9 mouse cellular contexts compared by ENCODE assay signal in genomic region chr13:21441207-21441572, GRCm38 (mm10). TPM values are rescaled to one million over a fixed set of nuclear protein-coding genes. Genes with fewer than 3 reads are reported as not detected.
DNase-seq lines count a peak whose midpoint lies in the region; ATAC-seq and TF ChIP-seq lines count a peak whose summit lies in the region.
"Had no signal": no experiment of that assay in that cellular context is flagged by ENCODE, and none has a peak within 500 bp of the region (broad histone marks: within the 10 kb centered on the region; RNA-seq: fewer than 3 reads in every experiment).

No protein-coding gene starts in this region.

- DNase-seq in heart, postnatal 25 days (ENCODE audit: low spot score), result no peak
- no peak for DNase-seq in ES-E14 (ENCODE audit: low read depth, low spot score)
- DNase-seq in liver, postnatal 0 days, result no peak
- DNase-seq in left cerebral cortex, postnatal 14 days (ENCODE audit: low spot score in 2 of 2), result no peak
- no peak for DNase-seq in left cerebral cortex, postnatal 10 days (ENCODE audit: extremely low spot score in 1 of 2, low spot score in 2 of 2)
- DNase-seq in urinary bladder, postnatal 14 days (ENCODE audit: low spot score), result no peak

- no peak for TF ChIP-seq EP300 in liver, postnatal 0 days (IDR thresholded peaks at IDR 0.05; ENCODE audit: low read depth)

- in situ Hi-C loops in ES-E14 (cut with MboI; ENCODE audit: low sequenced_read_pairs in 2 of 2, unreplicated experiment in 2 of 2), result no loop called here

- no peaks in the 10 kb centered on the region for H3K27me3 ChIP-seq in heart, embryonic 12.5 days (replicated peaks)
- H3K27me3 ChIP-seq in forebrain, embryonic 15.5 days, result no peaks in the 10 kb centered on the region
- H3K27me3 ChIP-seq in liver, postnatal 0 days (ENCODE audit: insufficient read depth, low read length), result no peaks in the 10 kb centered on the region

- peak overlapping the region; percentile 86; the same call in 1 of the 2 replicates for H3K9ac ChIP-seq in heart, embryonic 12.5 days
- H3K9ac ChIP-seq in ES-E14 (ENCODE audit: insufficient read depth, low read depth, low read length, poor library complexity, severe bottlenecking), result peak overlapping the region; percentile 93
- H3K9ac ChIP-seq in forebrain, embryonic 15.5 days (replicated peaks), result peak overlapping the region; percentile 64
- peak overlapping the region; percentile 77 for H3K9ac ChIP-seq in liver, postnatal 0 days (replicated peaks)

- WGBS in heart, embryonic 12.5 days, result 13% methylated on average over 10 of the region's 10 CpGs
- 14% methylated on average over 10 of the region's 10 CpGs for WGBS in forebrain, embryonic 15.5 days
- 18% methylated on average over 10 of the region's 10 CpGs for WGBS in liver, postnatal 0 days (ENCODE audit: insufficient replicate concordance)

- H3K27ac ChIP-seq in heart, embryonic 12.5 days (ENCODE audit: poor library complexity, severe bottlenecking), result peak overlapping the region; percentile 90; the same call in 1 of the 2 replicates
- H3K27ac ChIP-seq in ES-E14 (ENCODE audit: insufficient read depth, low read depth, low read length, poor library complexity, severe bottlenecking), result no peak overlapping the region
- H3K27ac ChIP-seq in forebrain, embryonic 15.5 days (replicated peaks), result peak overlapping the region; percentile 36; the same call in 1 of the 2 replicates
- peak overlapping the region; percentile 75 for H3K27ac ChIP-seq in liver, postnatal 0 days (ENCODE audit: low read depth)

- peaks cover 35% of the 10 kb centered on the region for H3K36me3 ChIP-seq in heart, embryonic 12.5 days
- H3K36me3 ChIP-seq in ES-E14 (ENCODE audit: control insufficient read depth, insufficient read depth, low read length, poor library complexity, severe bottlenecking), result peaks cover 8% of the 10 kb centered on the region
- H3K36me3 ChIP-seq in forebrain, embryonic 15.5 days, result peaks cover 36% of the 10 kb centered on the region
- peaks cover 23% of the 10 kb centered on the region for H3K36me3 ChIP-seq in liver, postnatal 0 days (replicated peaks; ENCODE audit: insufficient read depth, low read length)

- intact Hi-C loops in heart, postnatal 25 days (cut with DNase I), result no loop called here
- intact Hi-C loops in left cerebral cortex, postnatal 14 days (cut with DNase I), result no loop called here
- intact Hi-C loops in left cerebral cortex, postnatal 10 days (cut with DNase I), result no loop called here

- no peak for TF ChIP-seq CTCF in liver, postnatal 0 days (IDR thresholded peaks at IDR 0.05; ENCODE audit: low read depth)

- H3K4me3 ChIP-seq in heart, embryonic 12.5 days, result peak overlapping the region; percentile 70
- H3K4me3 ChIP-seq in ES-E14 (ENCODE audit: insufficient read depth in 1 of 2, low read depth in 1 of 2, low read length in 2 of 2, poor library complexity in 1 of 2, severe bottlenecking in 1 of 2), result peak overlapping the region; percentile 80 to 85
- peak overlapping the region; percentile 61 for H3K4me3 ChIP-seq in forebrain, embryonic 15.5 days
- peak overlapping the region; percentile 67 for H3K4me3 ChIP-seq in liver, postnatal 0 days (ENCODE audit: low read depth, low read length)

- H3K9me3 ChIP-seq in heart, embryonic 12.5 days (replicated peaks), result no peaks in the 10 kb centered on the region
- no peaks in the 10 kb centered on the region for H3K9me3 ChIP-seq in ES-E14 (ENCODE audit: control insufficient read depth, insufficient read depth, low read depth, low read length)
- H3K9me3 ChIP-seq in forebrain, embryonic 15.5 days, result no peaks in the 10 kb centered on the region
- no peaks in the 10 kb centered on the region for H3K9me3 ChIP-seq in liver, postnatal 0 days (ENCODE audit: low read length)

- peaks cover 6% of the 10 kb centered on the region for H3K4me1 ChIP-seq in heart, embryonic 12.5 days (replicated peaks)
- H3K4me1 ChIP-seq in ES-E14 (ENCODE audit: control insufficient read depth in 2 of 2, insufficient read depth in 2 of 2, low read length in 2 of 2, poor library complexity in 1 of 2), result peaks cover 0 to 3% of the 10 kb centered on the region in 2 experiments; a peak in 1 of 4 replicates
- peaks cover 12% of the 10 kb centered on the region; the same call in 1 of the 2 replicates for H3K4me1 ChIP-seq in forebrain, embryonic 15.5 days
- H3K4me1 ChIP-seq in liver, postnatal 0 days (ENCODE audit: insufficient read depth), result peaks cover 8% of the 10 kb centered on the region; the same call in 1 of the 2 replicates

- no peak for ATAC-seq in heart, embryonic 12.5 days (ENCODE audit: insufficient number of reproducible peaks, low FRiP score)
- peak; percentile 44 for ATAC-seq in forebrain, embryonic 15.5 days (replicated peaks)
- no peak for ATAC-seq in liver, postnatal 0 days

- H3K4me2 ChIP-seq in heart, embryonic 12.5 days, result peak overlapping the region; percentile 90
- H3K4me2 ChIP-seq in forebrain, embryonic 15.5 days (replicated peaks), result peak overlapping the region; percentile 61
- peak overlapping the region; percentile 96 for H3K4me2 ChIP-seq in liver, postnatal 0 days (ENCODE audit: low read depth, low read length)

TF ChIP-seq in ES-E14, 5 proteins besides CTCF, POLR2A, EP300 and RAD21:
- TF ChIP-seq ZNF384 (IDR thresholded peaks at IDR 0.05; ENCODE audit: low read depth, low read length), result peak; percentile 88
- TF ChIP-seq CHD2 (IDR thresholded peaks at IDR 0.05; ENCODE audit: low read depth, low read length), result no peak

RNA-seq across cellular contexts. Expression of gene Pgbd1, which starts 0.3 kb away (rescaled TPM):
- 2.2 and 3.1 TPM in 2 replicates for polyA plus RNA-seq in heart, embryonic 12.5 days (2016; fragmentation: Nextera tagmentation; extraction: Ambion mirVana)
- total RNA-seq in heart, postnatal 25 days (2021), result under 1 TPM; 0.39 to 0.44 TPM
- 1.2 and 1.5 TPM in 2 replicates for total RNA-seq in ES-E14 (2012; rRNA removed)
- 2.8 and 3.5 TPM in 2 replicates for polyA plus RNA-seq in forebrain, embryonic 15.5 days (2015; fragmentation: Nextera tagmentation; extraction: Ambion mirVana)
- polyA plus RNA-seq in liver, postnatal 0 days (2015; fragmentation: Nextera tagmentation; extraction: Ambion mirVana), result 0.31 and 0.39 TPM in 2 replicates
- 1 to 10 TPM; 1.3 to 1.8 TPM for total RNA-seq in left cerebral cortex, postnatal 14 days (2021)
- total RNA-seq in left cerebral cortex, postnatal 10 days (2021), result 1 to 10 TPM; 1.5 to 2.1 TPM

RNA-seq across cellular contexts. Expression of gene Zscan26, which starts 12.3 kb away (rescaled TPM):
- polyA plus RNA-seq in heart, embryonic 12.5 days (2016; fragmentation: Nextera tagmentation; extraction: Ambion mirVana), result 26.8 and 28.1 TPM in 2 replicates
- total RNA-seq in heart, postnatal 25 days (2021), result 10 to 100 TPM; 20.2 to 21.8 TPM
- total RNA-seq in ES-E14 (2012; rRNA removed), result 22.9 and 25.8 TPM in 2 replicates
- 19.3 and 20.8 TPM in 2 replicates for polyA plus RNA-seq in forebrain, embryonic 15.5 days (2015; fragmentation: Nextera tagmentation; extraction: Ambion mirVana)
- polyA plus RNA-seq in liver, postnatal 0 days (2015; fragmentation: Nextera tagmentation; extraction: Ambion mirVana), result 13.3 and 15.2 TPM in 2 replicates
- total RNA-seq in left cerebral cortex, postnatal 14 days (2021), result 10 to 100 TPM; 33.9 to 39.7 TPM
- total RNA-seq in left cerebral cortex, postnatal 10 days (2021), result 10 to 100 TPM; 27.6 to 30.0 TPM

RNA-seq across cellular contexts. Expression of gene Nkapl, which starts 27.1 kb away (rescaled TPM):
- 2.3 and 2.4 TPM in 2 replicates for polyA plus RNA-seq in heart, embryonic 12.5 days (2016; fragmentation: Nextera tagmentation; extraction: Ambion mirVana)
- under 1 TPM; 0.39 to 0.75 TPM for total RNA-seq in heart, postnatal 25 days (2021)
- total RNA-seq in ES-E14 (2012; rRNA removed), result 0.58 and 0.98 TPM in 2 replicates
- 3.4 and 3.5 TPM in 2 replicates for polyA plus RNA-seq in forebrain, embryonic 15.5 days (2015; fragmentation: Nextera tagmentation; extraction: Ambion mirVana)
- 2.0 TPM in 2 replicates for polyA plus RNA-seq in liver, postnatal 0 days (2015; fragmentation: Nextera tagmentation; extraction: Ambion mirVana)
- 1 to 10 TPM in 1 of 2 experiments, under 1 TPM in 1; 0.76 to 1.3 TPM for total RNA-seq in left cerebral cortex, postnatal 14 days (2021)
- 1 to 10 TPM in 1 of 2 experiments, under 1 TPM in 1; 0.77 to 1.0 TPM for total RNA-seq in left cerebral cortex, postnatal 10 days (2021)

RNA-seq across cellular contexts. Expression of gene Zkscan4, which starts 37.5 kb away (rescaled TPM):
- 1.7 and 2.1 TPM in 2 replicates for polyA plus RNA-seq in heart, embryonic 12.5 days (2016; fragmentation: Nextera tagmentation; extraction: Ambion mirVana)
- total RNA-seq in heart, postnatal 25 days (2021), result 1 to 10 TPM; 1.3 to 1.6 TPM
- total RNA-seq in ES-E14 (2012; rRNA removed), result 0.31 and 0.79 TPM in 2 replicates
- 9.4 and 11.0 TPM in 2 replicates for polyA plus RNA-seq in forebrain, embryonic 15.5 days (2015; fragmentation: Nextera tagmentation; extraction: Ambion mirVana)
- polyA plus RNA-seq in liver, postnatal 0 days (2015; fragmentation: Nextera tagmentation; extraction: Ambion mirVana), result 0.77 and 0.78 TPM in 2 replicates
- 1 to 10 TPM; 7.2 to 7.3 TPM for total RNA-seq in left cerebral cortex, postnatal 14 days (2021)
- total RNA-seq in left cerebral cortex, postnatal 10 days (2021), result 1 to 10 TPM; 7.4 TPM

RNA-seq across cellular contexts. Expression of gene Gm10065, which starts 38.1 kb away (rescaled TPM):
- polyA plus RNA-seq in heart, embryonic 12.5 days (2016; fragmentation: Nextera tagmentation; extraction: Ambion mirVana), result not detected in 2 replicates
- total RNA-seq in heart, postnatal 25 days (2021), result not detected
- total RNA-seq in ES-E14 (2012; rRNA removed), result not detected in 2 replicates
- polyA plus RNA-seq in forebrain, embryonic 15.5 days (2015; fragmentation: Nextera tagmentation; extraction: Ambion mirVana), result not detected in 2 replicates
- not detected in 2 replicates for polyA plus RNA-seq in liver, postnatal 0 days (2015; fragmentation: Nextera tagmentation; extraction: Ambion mirVana)
- not detected for total RNA-seq in left cerebral cortex, postnatal 14 days (2021)
- not detected for total RNA-seq in left cerebral cortex, postnatal 10 days (2021)
- total RNA-seq: gastrocnemius, postnatal 36 days had no signal
